Mouse (Mus musculus) neural tube, embryonic 15.5 days (tissue): Measurements from ENCODE around the gene D830030K20Rik. TPM values are rescaled to one million over a fixed set of nuclear protein-coding genes. Genes with fewer than 3 reads are reported as not detected.
A peak's percentile ranks its signal among the peaks of the same experiment; 100 is the strongest.
"Not testable (repeated sequence)": the region's sequence is repeated elsewhere in the genome, so short reads cannot be mapped to it uniquely, and the experiment has no call there.

Source experiments
- ATAC-seq: fragments of 200-750 bp; cut with Nextera tagmentation; 2 replicates; pipeline ENCODE4 v1.8.0; 2017; ENCODE audit warnings: mild to moderate bottlenecking, moderate TSS enrichment, moderate library complexity; ENCODE audit not compliant: low FRiP score
- H3K27ac ChIP-seq: fragments of 300-500 bp; sonication (generic); replicated peaks from 2 replicates; pipeline ENCODE4 v1.5.1; 2015; ENCODE audit warnings: mild to moderate bottlenecking, inconsistent platforms
- H3K27me3 ChIP-seq: fragments of 300-500 bp; sonication (generic); replicated peaks from 2 replicates; pipeline ENCODE4 v1.6.1; 2015; ENCODE audit warnings: inconsistent platforms
- H3K36me3 ChIP-seq: fragments of 300-500 bp; sonication (generic); 2 replicates; pipeline ENCODE4 v1.6.1; 2015; ENCODE audit warnings: inconsistent platforms
- H3K4me1 ChIP-seq: fragments of 300-500 bp; sonication (generic); 2 replicates; pipeline ENCODE4 v1.6.1; 2015; ENCODE audit warnings: inconsistent platforms
- H3K4me2 ChIP-seq: fragments of 300-500 bp; sonication (generic); 2 replicates; pipeline ENCODE4 v1.6.1; 2015; ENCODE audit warnings: inconsistent platforms, mild to moderate bottlenecking, moderate library complexity
- H3K4me3 ChIP-seq: fragments of 300-500 bp; sonication (generic); replicated peaks from 2 replicates; pipeline ENCODE4 v1.5.1; 2015; ENCODE audit warnings: mild to moderate bottlenecking, inconsistent platforms
- H3K9ac ChIP-seq: fragments of 300-500 bp; sonication (generic); replicated peaks from 2 replicates; pipeline ENCODE4 v1.6.1; 2015; ENCODE audit warnings: mild to moderate bottlenecking, inconsistent platforms
- H3K9me3 ChIP-seq: fragments of 300-500 bp; sonication (generic); replicated peaks from 2 replicates; pipeline ENCODE4 v1.6.1; 2016; ENCODE audit warnings: inconsistent platforms
- WGBS: fragments of 180-500 bp; shearing (Covaris S2); methylation state at CpG from one replicate; pipeline ENCODE4 v1.1.7; 2015; ENCODE audit warnings: mixed read lengths; 5-methylcytosine and 5-hydroxymethylcytosine counted together
- polyA plus RNA-seq: library from polyadenylated mRNA; unstranded; fragments of >200 nt; fragmentation: Nextera tagmentation; extraction: Ambion mirVana; gene quantifications from 2 replicates; pipeline ENCODE4 v1.2.1, GENCODE M21; 2015

Gene D830030K20Rik
- polyA plus RNA-seq: 34.3 and 37.1 TPM in 2 replicates

DNA sequence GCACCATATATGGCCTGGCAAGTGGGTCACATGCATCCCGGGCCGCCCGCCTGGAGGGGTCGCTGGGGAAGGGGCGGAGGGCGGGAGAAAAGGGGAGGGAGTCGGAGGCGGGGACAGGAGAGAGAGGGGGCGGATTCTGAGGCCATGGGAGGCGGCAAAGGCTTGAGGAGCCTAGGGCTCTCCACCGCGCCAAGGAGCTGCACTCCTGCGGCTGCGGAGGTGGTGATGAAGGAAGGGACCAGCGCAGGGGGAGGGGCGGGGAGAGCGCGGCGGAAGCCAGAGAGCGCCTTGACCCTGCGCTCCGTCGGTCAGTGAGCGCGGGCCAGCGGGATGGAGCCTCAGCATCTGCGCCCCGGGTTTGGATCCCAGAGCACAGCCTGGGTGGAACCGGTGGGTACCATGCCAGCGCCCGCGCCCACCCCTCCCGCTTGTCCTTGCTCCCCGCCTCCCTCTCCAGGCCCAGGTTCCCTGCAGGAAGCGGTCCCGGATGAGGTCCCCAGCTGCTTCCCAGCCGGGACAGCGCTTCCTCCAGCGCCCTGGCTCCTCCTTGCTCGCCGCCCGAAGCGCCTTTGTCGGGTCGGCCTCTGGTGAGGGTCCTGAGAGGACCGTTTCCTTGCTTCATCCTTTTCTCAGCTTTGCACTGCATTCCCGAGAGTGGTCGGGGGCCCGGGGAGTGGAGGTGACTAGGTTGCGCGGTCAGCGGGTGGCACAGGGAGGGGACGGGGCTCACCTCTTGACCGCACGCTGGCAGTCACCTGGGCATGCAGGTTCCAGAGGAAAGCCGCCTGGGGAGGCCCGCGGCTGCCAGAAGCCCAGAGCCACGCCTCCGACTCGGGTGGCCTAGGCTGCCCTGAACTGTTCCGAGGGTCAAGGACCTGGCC is at the start of gene D830030K20Rik:
Gene D830030K20Rik (plus strand): TSS at position 217 of the 881 bp plus-strand sequence.
- peak within 1 kb of the TSS; percentile 60 for H3K9ac ChIP-seq
- not testable (repeated sequence) for H3K36me3 ChIP-seq, H3K27me3 ChIP-seq, H3K9me3 ChIP-seq, H3K4me1 ChIP-seq, H3K27ac ChIP-seq
- WGBS: under 1% methylated on average over 29 of the region's 62 CpGs
- H3K4me3 ChIP-seq: peak within 1 kb of the TSS; percentile 56
- peak within 1 kb of the TSS; percentile 75 for H3K4me2 ChIP-seq
- ATAC-seq: peak; percentile 76; the same call in 1 of the 2 replicates

GRCm38 (mm10) chr14:3187955-3188354 is 20.3 kb upstream of the D830030K20Rik start, which contains the start of gene Gm5795:
Gene Gm5795, plus strand, starts transcription at chr14:3188255.
- WGBS: no CpG with 5 or more reads among the region's 2 CpGs
- not testable (repeated sequence) for ATAC-seq, H3K9ac ChIP-seq, H3K4me3 ChIP-seq, H3K27ac ChIP-seq, H3K27me3 ChIP-seq, H3K4me1 ChIP-seq, H3K9me3 ChIP-seq, H3K4me2 ChIP-seq, H3K36me3 ChIP-seq

DNA sequence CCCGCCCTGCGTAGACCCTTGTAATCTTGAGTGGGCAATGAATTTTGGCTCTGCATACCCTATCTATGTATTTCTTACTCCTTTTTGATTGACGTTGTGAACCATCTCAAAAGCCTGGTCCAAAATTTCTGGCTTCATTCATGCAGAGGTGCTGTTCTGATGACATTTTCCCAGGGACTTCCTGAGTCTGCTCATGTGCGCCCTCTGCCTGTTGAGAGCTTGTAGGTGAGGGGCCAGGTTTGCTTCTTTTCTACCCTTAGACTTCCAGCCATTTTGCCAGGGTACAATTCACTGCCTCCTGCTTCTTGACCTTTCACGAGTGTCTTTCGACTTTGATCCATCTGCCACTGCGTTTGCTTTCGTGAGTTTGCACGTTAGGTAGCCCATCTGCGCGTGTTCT is 1.1 kb downstream of the D830030K20Rik start:
- H3K9ac ChIP-seq, H3K27me3 ChIP-seq, H3K4me3 ChIP-seq, H3K4me1 ChIP-seq, H3K9me3 ChIP-seq, H3K36me3 ChIP-seq, ATAC-seq, H3K27ac ChIP-seq: not testable (repeated sequence)
- 12% methylated on average over 9 of the region's 11 CpGs for WGBS
- peak overlapping the region; percentile 42 for H3K4me2 ChIP-seq

DNA sequence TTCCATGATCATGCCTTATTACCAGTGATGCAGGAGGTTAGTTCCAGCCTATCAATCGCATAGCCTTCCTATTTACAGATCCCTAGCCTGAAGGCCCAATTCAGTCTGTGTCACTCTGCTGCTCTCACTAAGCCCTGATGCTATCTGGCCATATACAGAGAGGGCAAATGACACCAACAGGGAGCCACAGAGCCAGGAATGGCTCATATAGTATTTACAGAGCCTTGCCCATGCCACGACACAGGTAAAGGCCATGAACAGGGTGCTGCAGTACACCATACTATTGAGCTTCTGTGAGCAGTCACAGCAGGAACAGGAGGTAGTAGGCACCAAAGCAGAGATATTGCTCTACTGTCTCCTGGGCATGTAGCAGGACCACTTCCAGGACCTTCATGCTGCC is 54.2 kb downstream of the D830030K20Rik start:
- not testable (repeated sequence) for H3K9ac ChIP-seq, ATAC-seq, H3K4me1 ChIP-seq, H3K27me3 ChIP-seq, H3K9me3 ChIP-seq, H3K27ac ChIP-seq, H3K4me3 ChIP-seq, H3K36me3 ChIP-seq, H3K4me2 ChIP-seq
- WGBS: 85% methylated on average over 2 of the region's 2 CpGs

Other genes with a start within 250 kb of the D830030K20Rik start
- gene Gm2888, start 178.5 kb upstream of the D830030K20Rik start, polyA plus RNA-seq: not detected in 2 replicates
- gene Gm2897, start 159.2 kb upstream of the D830030K20Rik start, polyA plus RNA-seq: 11.8 and 16.0 TPM in 2 replicates
- gene Gm10340, start 74.5 kb upstream of the D830030K20Rik start, polyA plus RNA-seq: not detected in 2 replicates
- gene Gm5795, start 20.2 kb upstream of the D830030K20Rik start, polyA plus RNA-seq: 0.38 and 0.41 TPM in 2 replicates
- gene Gm2956, start 124.1 kb downstream of the D830030K20Rik start, polyA plus RNA-seq: 0.22 TPM in 1 of 2 replicates, not detected in the other
- not detected in 2 replicates for gene Gm10413, start 186.6 kb downstream of the D830030K20Rik start, polyA plus RNA-seq
- 17.7 and 23.2 TPM in 2 replicates for gene Gm10409, start 204.1 kb downstream of the D830030K20Rik start, polyA plus RNA-seq
- gene Gm3005, start 219.6 kb downstream of the D830030K20Rik start, polyA plus RNA-seq: 7.0 and 10.8 TPM in 2 replicates
- gene Gm10408, start 240.9 kb downstream of the D830030K20Rik start, polyA plus RNA-seq: not detected in 2 replicates